Mouse (Mus musculus) heart, embryonic 10.5 days (tissue): ENCODE measurements at regions not wholly inside any gene's neighbourhood (a gene's known extent, or its start where the extent isn't known, plus 50 kb on each side); places are given as distances from the start of the nearest gene placed in this dataset.

Experiments used
- DNase-seq: peaks from one replicate; pipeline ENCODE4 v3.0.0-alpha.2; 2017; ENCODE audit warnings: low spot score
- H3K27ac ChIP-seq: fragments of 300-500 bp; sonication (generic); 2 replicates; pipeline ENCODE4 v1.5.1; 2016; ENCODE audit warnings: mild to moderate bottlenecking
- H3K27me3 ChIP-seq: fragments of 300-500 bp; sonication (generic); 2 replicates; pipeline ENCODE4 v1.6.1; 2016; ENCODE audit warnings: mild to moderate bottlenecking; ENCODE audit not compliant: poor library complexity, insufficient read depth, severe bottlenecking
- H3K36me3 ChIP-seq: fragments of 300-500 bp; sonication (generic); 2 replicates; pipeline ENCODE4 v1.6.1; 2016; ENCODE audit warnings: mild to moderate bottlenecking, moderate library complexity
- H3K4me1 ChIP-seq: fragments of 300-500 bp; sonication (generic); 2 replicates; pipeline ENCODE4 v1.6.1; 2016; ENCODE audit warnings: mild to moderate bottlenecking
- H3K4me3 ChIP-seq: fragments of 300-500 bp; sonication (generic); 2 replicates; pipeline ENCODE4 v1.5.1; 2016; ENCODE audit warnings: mild to moderate bottlenecking, moderate library complexity
- H3K9me3 ChIP-seq: fragments of 300-500 bp; sonication (generic); 2 replicates; pipeline ENCODE4 v1.6.1; 2016; ENCODE audit warnings: mild to moderate bottlenecking, moderate library complexity
- WGBS: fragments of 180-500 bp; shearing (Covaris S2); methylation state at CpG from one replicate; pipeline ENCODE4 v1.1.7; 2016; 5-methylcytosine and 5-hydroxymethylcytosine counted together

DNA sequence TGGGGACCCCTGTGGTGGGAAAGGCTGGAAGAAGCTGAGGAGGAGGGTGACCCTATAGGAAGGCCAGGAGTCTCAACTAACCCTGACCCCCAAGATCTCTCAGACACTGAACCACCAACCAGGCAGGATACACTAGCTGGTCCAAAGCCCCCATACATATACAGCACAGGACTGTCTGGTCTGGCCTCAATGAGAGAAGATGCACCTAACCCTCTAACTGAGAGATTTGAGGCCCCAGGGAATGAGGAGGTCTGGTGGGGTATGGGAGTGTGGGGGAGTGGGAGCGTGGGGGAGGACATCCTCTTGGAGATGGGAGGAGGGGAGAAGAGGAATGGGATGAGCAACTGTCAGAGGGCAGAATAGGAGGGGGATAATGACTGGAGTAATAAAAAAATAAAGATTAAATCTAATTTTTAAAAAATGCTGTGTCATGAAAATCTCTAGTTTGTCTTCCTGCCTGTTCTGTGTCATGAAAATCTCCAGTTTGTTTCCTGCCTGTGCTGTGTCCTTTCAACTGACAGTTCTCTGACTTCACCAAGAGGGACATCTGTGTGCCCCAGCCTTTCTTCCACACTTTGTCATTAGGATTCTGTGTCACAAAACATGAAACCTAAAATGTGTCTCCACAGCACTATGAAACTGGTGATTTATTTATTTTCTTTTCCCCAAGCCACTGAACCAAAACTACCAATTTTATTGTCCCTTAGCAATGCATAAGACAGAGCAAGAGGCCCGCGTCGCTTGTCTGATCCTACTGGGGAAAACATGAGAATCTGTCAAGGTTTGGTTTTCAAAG is 251.2 kb upstream of the Adcy2 start:
- 87% methylated on average over 4 of the region's 4 CpGs for WGBS
- H3K4me3 ChIP-seq, result no peak overlapping the region
- no peaks in the 10 kb centered on the region for H3K27me3 ChIP-seq
- DNase-seq, result no peak
- no peaks in the 10 kb centered on the region for H3K4me1 ChIP-seq
- H3K36me3 ChIP-seq, result no peaks in the 10 kb centered on the region
- H3K27ac ChIP-seq, result no peak overlapping the region
- H3K9me3 ChIP-seq, result no peaks in the 10 kb centered on the region

- WGBS, result 74% methylated on average over 6 of the region's 6 CpGs
- H3K27ac ChIP-seq, result no peak overlapping the region
- H3K4me3 ChIP-seq, result no peak overlapping the region
- no peaks in the 10 kb centered on the region for H3K36me3 ChIP-seq
- H3K27me3 ChIP-seq, result no peaks in the 10 kb centered on the region
- DNase-seq, result no peak
- no peaks in the 10 kb centered on the region for H3K4me1 ChIP-seq
- no peaks in the 10 kb centered on the region for H3K9me3 ChIP-seq
These were observed 251.8 kb upstream of the Adcy2 start for GRCm38 (mm10) chr13:69251130-69251561.

DNA sequence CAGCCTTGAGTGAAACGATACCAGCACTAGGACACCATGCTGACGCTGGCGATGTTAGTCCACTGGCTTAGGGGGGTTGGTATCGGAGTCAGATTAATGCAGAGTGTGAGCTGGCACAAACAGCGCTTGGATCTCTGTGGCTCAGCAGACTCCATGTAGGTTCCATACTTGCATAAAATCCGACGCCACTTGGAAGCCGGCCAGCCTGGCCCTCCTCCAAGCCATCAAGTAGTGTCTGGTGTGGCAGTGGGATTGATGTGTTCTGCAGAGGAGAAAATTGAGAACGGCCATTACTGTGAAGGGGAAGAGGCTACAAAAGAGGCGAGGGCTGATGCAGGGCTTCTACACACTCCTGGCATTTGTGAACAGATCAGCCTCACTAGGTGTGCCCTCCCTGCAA is 253.0 kb upstream of the Adcy2 start:
- no peaks in the 10 kb centered on the region for H3K4me1 ChIP-seq
- H3K9me3 ChIP-seq, result no peaks in the 10 kb centered on the region
- H3K27ac ChIP-seq, result no peak overlapping the region
- no peak for DNase-seq
- H3K27me3 ChIP-seq, result no peaks in the 10 kb centered on the region
- no peaks in the 10 kb centered on the region for H3K36me3 ChIP-seq
- no peak overlapping the region for H3K4me3 ChIP-seq
- WGBS, result 92% methylated on average over 10 of the region's 10 CpGs

DNA sequence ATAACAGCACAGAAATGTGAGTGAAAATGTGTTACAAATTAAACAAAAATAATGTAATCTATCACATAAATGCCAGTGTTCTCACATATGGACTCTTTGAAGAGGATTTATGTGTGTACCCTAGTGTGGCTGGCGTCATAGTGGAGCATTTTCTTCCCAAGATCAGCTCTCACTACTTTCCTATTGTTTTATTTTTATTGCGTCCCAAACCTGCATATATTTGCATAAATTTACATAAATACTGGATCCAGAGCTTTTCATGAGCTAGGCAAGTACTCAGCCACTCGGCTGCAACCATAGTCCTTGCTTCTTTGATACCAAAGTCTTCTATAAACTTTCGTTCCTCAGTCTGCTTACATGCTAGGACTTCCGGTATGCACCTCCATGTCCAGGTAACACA is 261.1 kb upstream of the Adcy2 start:
- no peak for DNase-seq
- Histone ChIP-seq H3K27me3 (no peaks in the 10 kb centered on the region), H3K27ac (no peak overlapping the region), H3K9me3 (no peaks in the 10 kb centered on the region), H3K36me3 (no peaks in the 10 kb centered on the region), H3K4me1 (no peaks in the 10 kb centered on the region), H3K4me3 (no peak overlapping the region)
- 74% methylated on average over 5 of the region's 5 CpGs for WGBS

DNA sequence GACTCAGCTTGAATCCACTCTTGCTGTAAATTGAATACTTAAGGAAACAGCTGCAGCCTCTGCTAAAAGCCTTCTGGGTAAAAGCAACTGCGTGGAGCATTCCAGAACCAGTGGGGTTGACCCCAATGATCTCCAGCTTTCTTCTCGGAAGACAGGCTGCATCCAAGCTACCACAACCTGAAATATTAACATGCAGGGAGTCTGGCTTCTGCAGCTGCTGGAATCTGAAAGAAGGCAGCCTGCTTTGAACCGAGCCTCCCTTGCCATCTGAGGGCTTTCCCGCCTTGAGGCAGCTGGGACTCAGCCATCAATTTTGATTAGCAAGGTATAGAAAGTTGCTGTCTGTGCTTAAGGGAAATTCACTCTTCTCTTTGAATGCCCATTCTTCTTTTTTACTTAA is 261.6 kb upstream of the Adcy2 start:
- no peaks in the 10 kb centered on the region for H3K27me3 ChIP-seq
- no peaks in the 10 kb centered on the region for H3K4me1 ChIP-seq
- H3K27ac ChIP-seq, result no peak overlapping the region
- no peaks in the 10 kb centered on the region for H3K36me3 ChIP-seq
- no peaks in the 10 kb centered on the region for H3K9me3 ChIP-seq
- WGBS, result 75% methylated on average over 4 of the region's 4 CpGs
- no peak for DNase-seq
- H3K4me3 ChIP-seq, result no peak overlapping the region

- 83% methylated on average over 3 of the region's 3 CpGs for WGBS
These were observed 264.4 kb upstream of the Adcy2 start for GRCm38 (mm10) chr13:69263722-69264121.

DNA sequence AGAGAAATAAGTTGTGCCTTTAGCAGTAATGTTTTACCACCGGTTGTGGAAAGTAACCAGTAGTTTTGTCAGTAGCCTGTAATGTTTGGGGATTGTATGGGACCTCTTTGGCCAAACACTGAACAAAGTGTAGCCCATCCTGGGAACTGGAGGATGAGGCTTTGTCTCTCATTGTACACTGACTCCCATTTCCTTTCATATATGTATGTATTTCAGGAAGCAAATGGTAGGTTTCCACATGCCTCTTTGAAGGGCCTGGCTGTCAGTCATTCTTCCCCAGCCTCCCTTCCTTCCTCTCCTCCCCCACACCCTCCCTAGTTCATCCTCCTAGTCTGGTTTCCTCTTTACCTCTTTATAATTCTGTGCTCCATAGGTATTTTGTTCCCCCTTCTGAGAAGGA is 266.7 kb upstream of the Adcy2 start:
- no peaks in the 10 kb centered on the region for H3K36me3 ChIP-seq
- H3K27me3 ChIP-seq, result no peaks in the 10 kb centered on the region
- no peaks in the 10 kb centered on the region for H3K9me3 ChIP-seq
- no peak for DNase-seq
- no peaks in the 10 kb centered on the region for H3K4me1 ChIP-seq
- H3K4me3 ChIP-seq, result no peak overlapping the region
- WGBS, result 71% methylated on average over 1 of the region's 1 CpGs
- no peak overlapping the region for H3K27ac ChIP-seq

More at GRCm38 (mm10) chr13:69263722-69264121, 264.4 kb upstream of the Adcy2 start:
- no peaks in the 10 kb centered on the region for H3K36me3 ChIP-seq
- H3K9me3 ChIP-seq, result no peaks in the 10 kb centered on the region
- H3K4me1 ChIP-seq, result no peaks in the 10 kb centered on the region
- H3K4me3 ChIP-seq, result no peak overlapping the region
- DNase-seq, result no peak
- no peak overlapping the region for H3K27ac ChIP-seq
- no peaks in the 10 kb centered on the region for H3K27me3 ChIP-seq

GRCm38 (mm10) chr13:69272506-69272905 is 261.0 kb upstream of the Nsun2 start:
- no peaks in the 10 kb centered on the region for H3K36me3 ChIP-seq
- no peak overlapping the region for H3K4me3 ChIP-seq
- H3K27me3 ChIP-seq, result no peaks in the 10 kb centered on the region
- 56% methylated on average over 3 of the region's 3 CpGs for WGBS
- no peak for DNase-seq
- no peaks in the 10 kb centered on the region for H3K4me1 ChIP-seq
- H3K9me3 ChIP-seq, result no peaks in the 10 kb centered on the region
- H3K27ac ChIP-seq, result no peak overlapping the region

DNA sequence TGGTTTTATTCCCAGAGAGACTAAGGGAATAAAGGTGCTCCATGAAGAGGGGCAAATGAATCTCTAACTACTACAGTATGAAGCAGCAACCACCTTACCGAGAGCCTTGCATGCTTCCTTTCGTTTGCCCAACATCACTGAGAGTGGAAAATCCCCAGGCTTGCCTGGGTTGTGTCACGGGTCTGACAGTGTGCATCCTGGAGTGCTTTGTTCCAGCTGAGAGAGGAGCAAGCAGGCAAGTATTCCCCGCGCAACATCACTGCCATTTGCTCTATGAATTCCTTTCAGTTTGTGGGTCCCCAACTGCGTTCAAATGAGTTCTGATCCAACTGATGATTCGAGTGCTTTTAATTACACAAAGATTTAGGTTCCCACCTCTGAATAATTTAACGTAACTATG is 253.9 kb upstream of the Nsun2 start:
- 75% methylated on average over 8 of the region's 8 CpGs for WGBS
- Histone ChIP-seq H3K27ac (no peak overlapping the region), H3K4me1 (no peaks in the 10 kb centered on the region), H3K27me3 (no peaks in the 10 kb centered on the region), H3K9me3 (no peaks in the 10 kb centered on the region), H3K36me3 (no peaks in the 10 kb centered on the region), H3K4me3 (no peak overlapping the region)
- DNase-seq, result no peak

GRCm38 (mm10) chr13:69294483-69294882 is 239.1 kb upstream of the Nsun2 start:
- Histone ChIP-seq H3K27me3 (no peaks in the 10 kb centered on the region), H3K9me3 (no peaks in the 10 kb centered on the region), H3K4me3 (no peak overlapping the region), H3K4me1 (no peaks in the 10 kb centered on the region), H3K36me3 (no peaks in the 10 kb centered on the region), H3K27ac (no peak overlapping the region)
- 88% methylated on average over 1 of the region's 1 CpGs for WGBS
- DNase-seq, result no peak

- H3K4me3 ChIP-seq, result no peak overlapping the region
- no peaks in the 10 kb centered on the region for H3K9me3 ChIP-seq
- DNase-seq, result no peak
- H3K27ac ChIP-seq, result no peak overlapping the region
- 80% methylated on average over 2 of the region's 2 CpGs for WGBS
- no peaks in the 10 kb centered on the region for H3K36me3 ChIP-seq
- no peaks in the 10 kb centered on the region for H3K27me3 ChIP-seq
- H3K4me1 ChIP-seq, result no peaks in the 10 kb centered on the region
These were observed 230.2 kb upstream of the Nsun2 start for GRCm38 (mm10) chr13:69303316-69303715.

DNA sequence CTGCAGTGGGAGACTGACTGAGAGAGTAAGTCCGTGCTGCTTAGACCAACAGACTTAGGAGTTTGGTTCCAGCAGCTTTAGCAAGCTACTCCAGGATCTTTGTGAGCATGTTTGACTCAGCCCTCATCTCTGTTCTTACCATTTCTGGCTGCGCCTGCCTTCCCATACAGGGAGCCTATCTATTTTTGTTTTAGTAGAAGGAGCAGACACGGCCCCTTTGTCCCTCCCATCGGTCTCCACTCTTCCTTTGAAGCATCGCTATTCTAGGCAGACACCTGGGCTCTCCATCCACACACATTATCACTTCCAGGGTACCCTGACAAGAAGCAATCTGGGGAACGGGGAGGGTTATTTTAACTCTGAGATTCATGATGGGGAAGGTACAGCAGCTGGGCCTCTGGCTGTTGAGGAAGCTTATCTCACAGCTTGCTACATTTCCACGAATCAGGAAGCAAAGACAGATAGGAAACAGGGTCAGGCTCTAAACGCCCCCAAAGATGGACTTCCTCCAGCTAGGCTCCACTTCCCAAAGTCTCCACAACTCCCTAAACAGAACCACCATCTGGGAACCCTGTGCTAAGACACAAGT is 203.0 kb upstream of the Nsun2 start:
- Histone ChIP-seq H3K9me3 (no peaks in the 10 kb centered on the region), H3K4me3 (no peak overlapping the region), H3K27ac (no peak overlapping the region), H3K36me3 (no peaks in the 10 kb centered on the region), H3K27me3 (no peaks in the 10 kb centered on the region), H3K4me1 (peaks cover 9% of the 10 kb centered on the region)
- WGBS, result 37% methylated on average over 8 of the region's 8 CpGs
- no peak for DNase-seq

GRCm38 (mm10) chr13:69331537-69332435 is 201.8 kb upstream of the Nsun2 start:
- H3K9me3 ChIP-seq, result no peaks in the 10 kb centered on the region
- no peaks in the 10 kb centered on the region for H3K36me3 ChIP-seq
- DNase-seq, result no peak
- no peaks in the 10 kb centered on the region for H3K27me3 ChIP-seq
- peaks cover 9% of the 10 kb centered on the region for H3K4me1 ChIP-seq
- 75% methylated on average over 19 of the region's 19 CpGs for WGBS
- H3K4me3 ChIP-seq, result no peak overlapping the region
- H3K27ac ChIP-seq, result no peak overlapping the region
